Mouse (Mus musculus) MEL (cell line): ENCODE measurements around the gene Ypel3.

Source experiments
- CTCF ChIP-seq, 3 experiments: IDR thresholded peaks in 2 of 3; conservative IDR thresholded peaks in 1 of 3; 2 replicates each; pipeline ENCODE4 v1.5.1; 2011 to 2012; ENCODE audit warnings: low read length in 3 of 3, low read depth in 2 of 3, mild to moderate bottlenecking in 2 of 3, improper control_type of control experiment in 1 of 3, inconsistent platforms in 1 of 3, mixed read lengths in 1 of 3, moderate library complexity in 1 of 3; ENCODE audit not compliant: control insufficient read depth in 1 of 3, insufficient read depth in 1 of 3, poor library complexity in 1 of 3, severe bottlenecking in 1 of 3
- JUND ChIP-seq: IDR thresholded peaks from 2 replicates; pipeline ENCODE4 v1.6.1; 2011; ENCODE audit warnings: low read depth, mild to moderate bottlenecking, improper control_type of control experiment, low read length
- MAFK ChIP-seq: IDR thresholded peaks from 2 replicates; pipeline ENCODE4 v1.6.1; 2011; ENCODE audit warnings: low read depth, mild to moderate bottlenecking, low read length, improper control_type of control experiment, borderline replicate concordance
- MAX ChIP-seq: IDR thresholded peaks from 2 replicates; pipeline ENCODE4 v1.6.1; 2011; ENCODE audit warnings: low read length, improper control_type of control experiment
- NRF1 ChIP-seq: IDR thresholded peaks from 2 replicates; pipeline ENCODE4 v1.6.1; 2014; ENCODE audit warnings: low read depth, mild to moderate bottlenecking, inconsistent platforms, low read length, improper control_type of control experiment, moderate library complexity; ENCODE audit not compliant: poor library complexity, insufficient read depth, severe bottlenecking
- POLR2A ChIP-seq, 2 experiments: IDR thresholded peaks; 2 replicates each; pipeline ENCODE4 v1.6.1; 2011 to 2012; ENCODE audit warnings: low read length in 2 of 2, mild to moderate bottlenecking in 2 of 2, control low read depth in 1 of 2, improper control_type of control experiment in 1 of 2, low read depth in 1 of 2, moderate library complexity in 1 of 2; ENCODE audit not compliant: control insufficient read depth in 1 of 2, insufficient read depth in 1 of 2, poor library complexity in 1 of 2
- POLR2AphosphoS5 ChIP-seq: IDR thresholded peaks from 2 replicates; pipeline ENCODE4 v1.6.1; 2012; ENCODE audit warnings: low read depth, borderline replicate concordance, mild to moderate bottlenecking, inconsistent platforms, low read length, moderate library complexity, mixed read lengths
- ZNF384 ChIP-seq: IDR thresholded peaks from 2 replicates; pipeline ENCODE4 v1.6.1; 2012; ENCODE audit warnings: low read depth, mild to moderate bottlenecking, inconsistent platforms, low read length, improper control_type of control experiment

DNA sequence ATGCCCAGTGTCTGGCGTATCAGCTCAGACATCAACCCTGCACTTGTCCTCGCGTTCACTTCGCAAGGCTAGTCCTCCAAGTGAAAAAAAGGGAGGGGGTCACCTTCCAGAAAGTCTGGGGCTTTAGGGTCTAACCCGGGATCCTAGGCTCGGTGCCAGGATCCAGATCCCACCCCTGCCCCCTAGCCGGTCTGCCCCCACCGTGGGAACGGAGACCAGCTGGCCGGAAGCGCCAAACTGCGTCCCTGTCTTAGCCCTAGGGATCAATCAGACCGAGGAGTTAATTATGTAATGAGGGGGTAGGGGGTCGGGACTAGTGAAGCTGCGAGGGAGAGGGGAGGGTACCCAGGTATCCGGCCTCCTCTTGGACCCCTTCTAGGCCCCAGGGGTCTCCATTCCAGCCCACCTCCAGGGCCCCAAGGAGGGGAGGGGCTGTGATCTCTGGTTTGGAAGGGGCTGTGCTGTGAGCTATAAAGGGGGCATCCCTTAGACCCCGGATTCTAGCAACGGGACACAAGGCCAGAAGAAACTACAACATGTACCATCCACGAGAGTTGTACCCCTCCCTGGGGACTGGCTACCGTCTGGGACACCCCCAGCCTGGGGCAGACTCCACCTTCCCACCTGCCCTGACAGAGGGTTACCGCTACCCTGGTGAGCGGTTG, 4.3 kb downstream of the Ypel3 start, which contains the start of gene Tbx6:
- TF ChIP-seq ZNF384 (no peak), CTCF (IDR thresholded peaks at IDR 0.05 in 2 of 3, conservative IDR thresholded peaks at IDR 0.05 in 1 of 3; ENCODE audit: control insufficient read depth in 1 of 3, insufficient read depth in 1 of 3, low read depth in 2 of 3, low read length in 3 of 3, poor library complexity in 1 of 3, severe bottlenecking in 1 of 3) (no peak), NRF1 (no peak), POLR2AphosphoS5 (no peak), POLR2A (IDR thresholded peaks at IDR 0.05; ENCODE audit: control insufficient read depth in 1 of 2, insufficient read depth in 1 of 2, low read depth in 1 of 2, low read length in 2 of 2, poor library complexity in 1 of 2) (no peak), MAX (no peak), MAFK (no peak), JUND (no peak)
